Mouse (Mus musculus): ENCODE data around the gene Fxyd1. TPM values are rescaled to one million over a fixed set of nuclear protein-coding genes. Genes with fewer than 3 reads are reported as not detected.

Fxyd1 gene
- polyA plus RNA-seq, 1 experiment: 10.3 TPM

DNA sequence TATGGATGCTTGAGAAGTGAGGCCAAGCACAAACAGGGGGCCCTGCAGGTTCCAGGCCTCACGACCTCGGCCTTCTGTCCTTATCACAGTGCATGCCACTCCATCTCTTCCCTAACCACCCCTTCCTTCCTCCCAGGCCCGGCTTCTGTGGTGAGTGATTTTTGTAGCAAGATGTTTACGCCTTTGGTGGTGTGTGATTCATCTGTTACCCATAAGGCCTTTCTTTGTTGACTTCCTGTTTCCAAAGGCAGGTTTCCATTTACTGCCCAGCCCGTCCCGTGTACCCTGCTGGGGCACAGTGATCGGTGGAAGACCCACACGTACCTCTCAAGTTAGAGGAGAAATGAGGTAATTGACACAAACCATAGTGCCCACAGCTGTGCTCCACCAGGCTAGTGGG is 54.3 kb downstream of the Fxyd1 start:
- no peak overlapping the region for H3K27ac ChIP-seq (ENCODE audit: insufficient read depth, low read length)
- TF ChIP-seq POLR2A (IDR thresholded peaks at IDR 0.05; ENCODE audit: low read depth, low read length) (no peak), CTCF (IDR thresholded peaks at IDR 0.05; ENCODE audit: borderline replicate concordance, insufficient read depth, low read length) (no peak)

More for the DNA sequence above, 54.3 kb downstream of the Fxyd1 start:
- H3K4me1 ChIP-seq (ENCODE audit: control insufficient read depth, insufficient read depth, low read length): peaks cover 9% of the 10 kb centered on the region
- no peak overlapping the region for H3K4me3 ChIP-seq (ENCODE audit: insufficient read depth, low read length)

Other genes with a start within 250 kb of the Fxyd1 start
- gene Ffar2, start 233.4 kb downstream of the Fxyd1 start, polyA plus RNA-seq (2011; ENCODE audit: insufficient read length, low read depth, missing spikeins): not detected in 2 replicates
- gene Ffar3, start 201.0 kb downstream of the Fxyd1 start, polyA plus RNA-seq (2011; ENCODE audit: insufficient read length, low read depth, missing spikeins): not detected in 2 replicates
- not detected in 2 replicates for gene Ffar1, start 195.6 kb downstream of the Fxyd1 start, polyA plus RNA-seq (2011; ENCODE audit: insufficient read length, low read depth, missing spikeins)
- not detected in 2 replicates for gene Cd22, start 176.9 kb downstream of the Fxyd1 start, polyA plus RNA-seq (2011; ENCODE audit: insufficient read length, low read depth, missing spikeins)
- gene Mag, start 142.3 kb downstream of the Fxyd1 start, polyA plus RNA-seq (2011; ENCODE audit: insufficient read length, low read depth, missing spikeins): not detected in 2 replicates
- gene Hamp2, start 132.5 kb downstream of the Fxyd1 start, polyA plus RNA-seq (2011; ENCODE audit: insufficient read length, low read depth, missing spikeins): not detected in 2 replicates
- gene Hamp, start 113.2 kb downstream of the Fxyd1 start, polyA plus RNA-seq (2011; ENCODE audit: insufficient read length, low read depth, missing spikeins): not detected in 2 replicates
- 55.5 and 61.1 TPM in 2 replicates for gene Usf2, start 100.4 kb downstream of the Fxyd1 start, polyA plus RNA-seq (2011; ENCODE audit: insufficient read length, low read depth, missing spikeins)
- gene Lsr, start 83.7 kb downstream of the Fxyd1 start, polyA plus RNA-seq (2011; ENCODE audit: insufficient read length, low read depth, missing spikeins): not detected in 2 replicates
- not detected in 2 replicates for gene Fam187b, start 83.4 kb downstream of the Fxyd1 start, polyA plus RNA-seq (2011; ENCODE audit: insufficient read length, low read depth, missing spikeins)
- gene Fxyd5, start 14.7 kb downstream of the Fxyd1 start, polyA plus RNA-seq (2011; ENCODE audit: insufficient read length, low read depth, missing spikeins): 79.0 and 143 TPM in 2 replicates
- not detected in 2 replicates for gene Fxyd7, start 5.7 kb downstream of the Fxyd1 start, polyA plus RNA-seq (2011; ENCODE audit: insufficient read length, low read depth, missing spikeins)
- 0.92 and 1.1 TPM in 2 replicates for gene Lgi4, start 2.1 kb upstream of the Fxyd1 start, polyA plus RNA-seq (2011; ENCODE audit: insufficient read length, low read depth, missing spikeins)
- not detected in 2 replicates for gene Fxyd3, start 19.5 kb upstream of the Fxyd1 start, polyA plus RNA-seq (2011; ENCODE audit: insufficient read length, low read depth, missing spikeins)
- 0.60 and 0.90 TPM in 2 replicates for gene Hpn, start 58.1 kb upstream of the Fxyd1 start, polyA plus RNA-seq (2011; ENCODE audit: insufficient read length, low read depth, missing spikeins)
- gene Scn1b, start 69.8 kb upstream of the Fxyd1 start, polyA plus RNA-seq (2011; ENCODE audit: insufficient read length, low read depth, missing spikeins): 40.8 and 57.9 TPM in 2 replicates
- gene Gramd1a, start 98.7 kb upstream of the Fxyd1 start, polyA plus RNA-seq (2011; ENCODE audit: insufficient read length, low read depth, missing spikeins): 44.3 and 53.9 TPM in 2 replicates
- not detected in 2 replicates for gene Scgb2b2, start 233.3 kb upstream of the Fxyd1 start, polyA plus RNA-seq (2011; ENCODE audit: insufficient read length, low read depth, missing spikeins)
- not detected in 2 replicates for gene Scgb1b2, start 234.6 kb upstream of the Fxyd1 start, polyA plus RNA-seq (2011; ENCODE audit: insufficient read length, low read depth, missing spikeins)

Data from embryonic fibroblast, embryonic 13.5 days (primary cell).